Mouse (Mus musculus) left cerebral cortex, postnatal 25 days (tissue): Measurements from ENCODE around the gene Crtc3. TPM values are rescaled to one million over a fixed set of nuclear protein-coding genes. Genes with fewer than 3 reads are reported as not detected.

ENCODE experiments used
- DNase-seq, 2 experiments: peaks; one replicate each; pipeline ENCODE4 v3.0.0; 2022; ENCODE audit warnings: low spot score in 2 of 2, mixed read lengths in 1 of 2
- intact Hi-C: fragments of 180-260 bp; cut with DNase I; formaldehyde crosslinking; loops from one replicate; pipeline ENCODE4 v1.15.1; 2025
- total RNA-seq, 2 experiments: library from RNA; stranded (reverse); gene quantifications; 2 replicates each; pipeline ENCODE4 v1.2.3; 2021

Gene Crtc3
- total RNA-seq: 10 to 100 TPM; 12.7 to 13.4 TPM

GRCm38 (mm10) chr7:80688556-80689220 lies at the start of gene Crtc3:
Gene Crtc3, minus strand, starts transcription at chr7:80688877.
- DNase-seq: peak; percentile 41 to 64
- intact Hi-C loops: loop anchor here (2.0 to 5.0 kb wide), 3 partner anchors 26 to 71 kb away; no protein-coding TSS in a partner anchor

- intact Hi-C loops: loop anchor here (10.0 kb wide), 1 partner anchor 419 kb away; no protein-coding TSS in a partner anchor
Observed at GRCm38 (mm10) chr7:80736199-80736598, 47.5 kb upstream of the Crtc3 start.

GRCm38 (mm10) chr7:80732986-80733385 lies 44.3 kb upstream of the Crtc3 start:
- DNase-seq: no peak
- intact Hi-C loops: loop anchor here (10.0 kb wide), 1 partner anchor 422 kb away; no protein-coding TSS in a partner anchor

More at GRCm38 (mm10) chr7:80736199-80736598, 47.5 kb upstream of the Crtc3 start:
- no peak for DNase-seq

- peak; percentile 71 to 76 for DNase-seq
- intact Hi-C loops: loop anchor here (2.0 to 10.0 kb wide), 2 partner anchors 119 to 425 kb away; no protein-coding TSS in a partner anchor
Observed at GRCm38 (mm10) chr7:80729662-80730061, 41.0 kb upstream of the Crtc3 start.

GRCm38 (mm10) chr7:80721041-80721440 lies 32.4 kb upstream of the Crtc3 start:
- intact Hi-C loops: loop anchor here (2.0 to 5.0 kb wide), 2 partner anchors 46 to 334 kb away; partner anchors contain the start of gene Fes
- DNase-seq: peak; percentile 69 to 88

GRCm38 (mm10) chr7:80719582-80719981 lies 30.9 kb upstream of the Crtc3 start:
- intact Hi-C loops: no loop called here
- no peak for DNase-seq

- intact Hi-C loops: no loop called here
- DNase-seq: no peak
Observed at GRCm38 (mm10) chr7:80719038-80719437, 30.4 kb upstream of the Crtc3 start.

GRCm38 (mm10) chr7:80718471-80718870 lies 29.8 kb upstream of the Crtc3 start:
- intact Hi-C loops: no loop called here
- DNase-seq: no peak

- DNase-seq: no peak
- intact Hi-C loops: no loop called here
Observed at GRCm38 (mm10) chr7:80716758-80717157, 28.1 kb upstream of the Crtc3 start.

GRCm38 (mm10) chr7:80715306-80715705 lies 26.6 kb upstream of the Crtc3 start:
- intact Hi-C loops: no loop called here
- DNase-seq: peak; percentile 28 to 83

GRCm38 (mm10) chr7:80711496-80711895 lies 22.8 kb upstream of the Crtc3 start:
- intact Hi-C loops: no loop called here
- no peak for DNase-seq

GRCm38 (mm10) chr7:80710333-80710732 lies 21.7 kb upstream of the Crtc3 start:
- intact Hi-C loops: no loop called here
- no peak for DNase-seq

GRCm38 (mm10) chr7:80704066-80704465 lies 15.4 kb upstream of the Crtc3 start:
- no peak for DNase-seq
- intact Hi-C loops: no loop called here

GRCm38 (mm10) chr7:80702510-80702909 lies 13.8 kb upstream of the Crtc3 start:
- intact Hi-C loops: no loop called here
- no peak for DNase-seq

GRCm38 (mm10) chr7:80699709-80700108 lies 11.0 kb upstream of the Crtc3 start:
- no peak for DNase-seq
- intact Hi-C loops: no loop called here

GRCm38 (mm10) chr7:80698940-80699339 lies 10.3 kb upstream of the Crtc3 start:
- intact Hi-C loops: no loop called here
- DNase-seq: no peak

- no peak for DNase-seq
- intact Hi-C loops: no loop called here
Observed at GRCm38 (mm10) chr7:80697859-80698258, 9.2 kb upstream of the Crtc3 start.

GRCm38 (mm10) chr7:80696903-80697302 lies 8.2 kb upstream of the Crtc3 start:
- intact Hi-C loops: no loop called here
- no peak for DNase-seq

GRCm38 (mm10) chr7:80696334-80696733 lies 7.7 kb upstream of the Crtc3 start:
- intact Hi-C loops: no loop called here
- DNase-seq: no peak

- no peak for DNase-seq
- intact Hi-C loops: no loop called here
Observed at GRCm38 (mm10) chr7:80692472-80692871, 3.8 kb upstream of the Crtc3 start.

GRCm38 (mm10) chr7:80691131-80691530 lies 2.5 kb upstream of the Crtc3 start:
- intact Hi-C loops: no loop called here
- DNase-seq: peak; percentile 45 to 90
